In the genomic region with DNA sequence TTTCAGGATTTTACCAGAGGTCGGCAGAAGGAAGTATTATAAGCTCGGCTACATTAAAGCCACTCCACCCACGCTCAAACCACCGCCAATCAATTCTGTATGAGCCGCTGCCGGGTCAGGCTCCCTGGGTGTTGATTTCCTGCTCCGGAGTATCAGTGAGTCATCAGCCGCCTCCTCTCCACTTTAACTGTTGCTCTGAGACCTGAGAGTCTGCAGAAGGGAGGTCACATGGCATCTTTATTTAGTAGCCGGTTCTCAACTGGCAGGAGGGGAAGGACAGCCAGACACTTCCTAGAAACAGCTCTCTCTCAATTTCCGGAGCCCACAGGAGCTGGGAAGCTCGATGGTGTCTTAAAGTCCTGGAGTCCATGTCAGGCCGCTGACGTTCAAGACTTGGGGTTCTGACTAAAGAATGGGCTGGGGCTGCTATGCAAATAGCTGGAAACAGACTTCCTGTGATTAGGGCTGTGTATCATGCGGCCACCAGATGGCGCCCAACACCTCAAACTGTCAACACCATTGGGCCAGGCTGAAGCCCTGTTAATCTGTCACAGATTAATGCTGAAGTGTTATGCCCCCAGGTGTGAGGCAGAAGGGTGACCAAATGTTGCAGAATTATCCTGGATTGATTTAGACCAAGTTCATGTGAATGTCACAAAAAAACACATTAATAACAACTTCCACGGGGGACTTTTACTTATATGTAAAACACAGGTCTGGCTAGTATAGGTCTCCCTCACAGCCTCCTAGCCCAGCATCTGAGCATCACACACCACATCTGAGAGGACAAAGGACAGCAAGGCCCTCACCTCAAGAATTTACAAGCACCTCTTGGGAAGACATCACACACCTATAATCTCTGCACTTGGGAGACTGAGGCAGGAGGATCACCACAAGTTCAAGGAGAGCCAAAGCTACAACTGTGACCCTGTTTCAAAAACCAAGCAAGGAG, we compare ENCODE assay signal across 8 mouse cellular contexts.
DNase-seq lines count a peak whose midpoint lies in the region; ATAC-seq lines count a peak whose summit lies in the region.

No protein-coding gene starts in this region.

- H3K36me3 ChIP-seq in heart, embryonic 14.5 days (ENCODE audit: control insufficient read depth, insufficient read depth, low read length): no peaks in the 10 kb centered on the region
- no peaks in the 10 kb centered on the region for H3K36me3 ChIP-seq in liver, embryonic 13.5 days
- no peaks in the 10 kb centered on the region for H3K36me3 ChIP-seq in stomach, embryonic 16.5 days (ENCODE audit: control insufficient read depth, insufficient read depth, low read length)

- peak overlapping the region; percentile 59 for H3K4me2 ChIP-seq in heart, embryonic 14.5 days (ENCODE audit: low read length)
- peak overlapping the region; percentile 54 for H3K4me2 ChIP-seq in liver, embryonic 13.5 days
- peak overlapping the region; percentile 39 for H3K4me2 ChIP-seq in stomach, embryonic 16.5 days (ENCODE audit: low read depth, low read length)

- H3K4me3 ChIP-seq in brown adipose tissue, adult 24 weeks (ENCODE audit: insufficient read depth, low read depth, low read length): peak overlapping the region; percentile 57
- H3K4me3 ChIP-seq in heart, embryonic 14.5 days (ENCODE audit: control insufficient read depth in 1 of 2, insufficient read depth in 1 of 2, low read depth in 1 of 2, low read length in 2 of 2): peak overlapping the region; percentile 15 to 23
- peak overlapping the region; percentile 30 for H3K4me3 ChIP-seq in liver, embryonic 13.5 days (replicated peaks)
- H3K4me3 ChIP-seq in stomach, embryonic 16.5 days (replicated peaks; ENCODE audit: low read length): peak overlapping the region; percentile 12

- ATAC-seq in CD4-positive, CD25-positive, alpha-beta regulatory T cell, adult 4 months: peak; percentile 91
- ATAC-seq in heart, embryonic 14.5 days (ENCODE audit: insufficient number of reproducible peaks, insufficient read depth, low FRiP score, low read depth): peak; percentile 75
- ATAC-seq in liver, embryonic 13.5 days (ENCODE audit: low read depth): peak; percentile 66; the same call in 1 of the 2 replicates
- ATAC-seq in stomach, embryonic 16.5 days (ENCODE audit: insufficient read depth, low FRiP score): peak; percentile 82

- no peaks in the 10 kb centered on the region for H3K27me3 ChIP-seq in heart, embryonic 14.5 days (ENCODE audit: control insufficient read depth, insufficient read depth, low read length)
- 0 out of 2 replicates have a peak, but pooled peaks cover 9% of the 10 kb centered on the region for H3K27me3 ChIP-seq in liver, embryonic 13.5 days
- H3K27me3 ChIP-seq in stomach, embryonic 16.5 days (ENCODE audit: control insufficient read depth, insufficient read depth, low read length): no peaks in the 10 kb centered on the region

- peak; percentile 90 for DNase-seq in fibroblast of lung, adult 2 months (ENCODE audit: low read depth)
- DNase-seq in kidney, postnatal 14 days: peak; percentile 88
- peak; percentile 50 for DNase-seq in liver, embryonic 13.5 days
- peak; percentile 88 for DNase-seq in neural tube, embryonic 10.5 days (ENCODE audit: extremely low spot score, low spot score)

- H3K4me1 ChIP-seq in brown adipose tissue, adult 24 weeks (ENCODE audit: control insufficient read depth, insufficient read depth, insufficient read length, low read length): no peaks in the 10 kb centered on the region
- peaks cover 16 to 19% of the 10 kb centered on the region in 2 experiments for H3K4me1 ChIP-seq in heart, embryonic 14.5 days (ENCODE audit: control insufficient read depth in 2 of 2, insufficient read depth in 2 of 2, low read length in 2 of 2)
- no peaks in the 10 kb centered on the region; the same call in 1 of the 2 replicates for H3K4me1 ChIP-seq in liver, embryonic 13.5 days (replicated peaks)
- H3K4me1 ChIP-seq in stomach, embryonic 16.5 days (ENCODE audit: control insufficient read depth, insufficient read depth, low read length): peaks cover 5% of the 10 kb centered on the region; the same call in 1 of the 2 replicates

- H3K9me3 ChIP-seq in heart, embryonic 14.5 days (ENCODE audit: control insufficient read depth, low read length): no peaks in the 10 kb centered on the region
- no peaks in the 10 kb centered on the region for H3K9me3 ChIP-seq in liver, embryonic 13.5 days (replicated peaks)
- H3K9me3 ChIP-seq in stomach, embryonic 16.5 days (replicated peaks; ENCODE audit: control insufficient read depth, low read length): no peaks in the 10 kb centered on the region

- peak overlapping the region; percentile 87 for H3K27ac ChIP-seq in brown adipose tissue, adult 24 weeks (replicated peaks; ENCODE audit: low read depth, low read length)
- peak overlapping the region; percentile 70 to 83 for H3K27ac ChIP-seq in heart, embryonic 14.5 days (replicated peaks in 1 of 2; ENCODE audit: control insufficient read depth in 1 of 2, insufficient read depth in 1 of 2, low read depth in 2 of 2, low read length in 2 of 2)
- no peak overlapping the region for H3K27ac ChIP-seq in liver, embryonic 13.5 days
- peak overlapping the region; percentile 46 for H3K27ac ChIP-seq in stomach, embryonic 16.5 days (ENCODE audit: low read length)

- WGBS in heart, embryonic 14.5 days: 3% methylated on average over 16 of the region's 16 CpGs
- 3% methylated on average over 16 of the region's 16 CpGs for WGBS in liver, embryonic 13.5 days (ENCODE audit: insufficient replicate concordance)
- 8% methylated on average over 16 of the region's 16 CpGs for WGBS in stomach, embryonic 16.5 days

- H3K9ac ChIP-seq in heart, embryonic 14.5 days (ENCODE audit: low read length): 0 out of 2 replicates have a peak overlapping the region, but pooled peaks have one; percentile 31
- H3K9ac ChIP-seq in liver, embryonic 13.5 days: no peak overlapping the region
- H3K9ac ChIP-seq in stomach, embryonic 16.5 days (ENCODE audit: low read length): peak overlapping the region; percentile 0
